Mouse (Mus musculus) CD4-positive, CD25-positive, alpha-beta regulatory T cell, adult 4 months (primary cell): Measurements from ENCODE around the gene Trim11. TPM values are rescaled to one million over a fixed set of nuclear protein-coding genes. Genes with fewer than 3 reads are reported as not detected.

Experiments
- ATAC-seq: one replicate; pipeline ENCODE4 v1.8.0; 2017
- polyA plus RNA-seq, 2 experiments: library from polyadenylated mRNA; unstranded; fragments of 100-300 nt; shearing (Covaris generic); gene quantifications; one replicate each; pipeline ENCODE4 v1.2.1; 2017

Trim11 gene
- polyA plus RNA-seq, 2 experiments from 2014 or later: 23.7 to 27.1 TPM

DNA sequence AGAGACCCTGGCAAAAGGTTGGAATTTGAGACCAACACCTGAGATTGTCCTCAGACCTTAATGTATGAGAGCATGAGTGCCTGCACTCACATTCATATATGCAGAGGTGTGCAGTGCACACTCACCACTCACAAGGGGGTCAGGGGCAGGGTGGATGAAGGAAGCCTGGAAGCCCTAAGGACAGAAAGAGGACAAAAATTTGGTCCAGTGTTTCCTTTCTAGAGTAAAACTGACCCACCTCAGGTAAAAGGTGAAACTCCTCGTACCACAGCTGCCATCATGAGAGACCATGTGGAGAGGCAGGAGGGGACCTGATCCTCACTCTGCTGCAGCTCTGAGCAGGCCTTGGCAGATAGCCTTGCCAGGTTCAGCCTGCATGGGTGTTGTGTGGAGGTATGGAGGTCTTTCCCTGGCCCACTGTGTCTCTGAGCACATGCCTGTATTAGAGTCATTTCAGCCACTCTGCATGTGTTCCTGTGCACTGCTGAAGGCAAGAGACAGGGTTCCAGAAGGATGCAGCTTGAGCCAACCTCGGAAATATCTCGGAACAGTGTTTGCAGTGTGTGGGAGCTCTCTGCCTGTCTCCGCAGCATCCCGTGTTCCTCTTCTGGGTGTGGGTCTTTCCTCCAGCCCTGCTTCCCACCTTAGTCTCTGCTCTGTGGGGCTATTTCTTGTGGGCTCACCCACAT lies 20.5 kb upstream of the Trim11 start:
- ATAC-seq: no peak

DNA sequence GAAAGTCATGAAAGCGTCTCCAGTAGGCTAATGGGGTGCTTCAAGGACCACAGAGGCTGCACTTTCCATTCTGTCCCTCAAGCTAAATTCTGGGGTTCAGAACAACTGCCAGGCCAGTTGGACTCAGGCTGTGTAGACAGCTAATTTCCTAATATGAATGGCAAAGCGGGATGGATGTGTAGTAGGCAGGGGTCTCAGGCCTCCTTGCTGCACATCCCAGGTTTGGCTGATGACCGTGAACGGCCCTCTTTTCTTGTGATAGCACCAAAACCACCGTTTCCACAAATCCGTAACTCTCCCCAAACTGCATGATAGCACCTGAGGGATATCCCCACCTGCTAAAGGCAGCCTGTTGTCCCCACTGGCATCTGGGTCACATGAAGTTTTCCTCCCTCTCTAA lies 19.4 kb upstream of the Trim11 start:
- no peak for ATAC-seq

GRCm38 (mm10) chr11:58959186-58959825 lies 18.6 kb upstream of the Trim11 start:
- ATAC-seq: no peak

DNA sequence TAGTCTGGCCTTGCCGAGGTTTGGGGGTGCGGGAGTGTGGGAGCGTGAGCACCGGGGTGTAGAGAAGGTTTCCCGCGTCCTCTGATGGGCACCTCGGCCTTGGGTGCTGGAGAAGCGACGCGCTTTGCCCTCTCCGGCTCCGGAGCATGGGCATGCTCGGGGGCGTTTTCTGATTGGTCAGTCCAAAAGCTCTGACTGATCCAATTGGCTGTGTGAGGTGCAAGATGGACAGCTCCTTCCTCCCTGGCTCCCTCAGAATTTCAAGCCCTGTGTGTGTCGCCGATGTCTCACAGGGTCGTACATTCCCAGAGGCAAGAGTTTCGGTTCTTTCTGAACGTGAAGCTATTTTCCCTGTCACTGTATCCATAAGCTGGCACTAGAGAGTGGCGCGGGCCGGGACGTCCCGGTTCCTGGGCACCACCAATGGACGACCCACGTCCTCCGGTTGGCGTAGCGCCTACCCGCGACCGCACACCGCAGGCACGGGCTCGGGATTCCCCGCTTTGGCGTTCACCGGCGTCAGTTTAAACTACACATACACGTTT lies 17.9 kb upstream of the Trim11 start:
- ATAC-seq: peak; percentile 91

- no peak for ATAC-seq
Observed at GRCm38 (mm10) chr11:58961364-58962177, 16.3 kb upstream of the Trim11 start.

DNA sequence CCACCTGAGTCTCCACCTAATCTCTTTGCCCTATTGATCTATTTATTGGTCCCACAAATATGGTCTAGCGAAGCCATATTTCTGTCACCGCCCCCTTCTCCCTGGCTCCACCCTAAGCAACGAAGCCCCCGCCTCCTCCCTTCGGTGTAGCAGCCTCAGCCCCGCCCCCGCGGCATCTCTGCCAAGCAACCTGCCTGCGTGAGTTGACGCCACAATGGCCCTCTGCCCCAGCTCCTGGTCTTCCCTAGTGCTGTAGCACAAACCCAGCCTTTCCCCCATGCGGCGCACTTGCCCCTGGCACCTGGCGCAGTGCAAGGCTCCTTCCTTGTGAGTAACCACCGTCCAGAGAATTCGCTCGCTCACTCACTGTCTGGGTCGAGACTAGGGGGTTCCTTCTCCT lies 14.3 kb upstream of the Trim11 start:
- ATAC-seq: no peak

GRCm38 (mm10) chr11:58964216-58964615 lies 13.7 kb upstream of the Trim11 start:
- ATAC-seq: no peak

DNA sequence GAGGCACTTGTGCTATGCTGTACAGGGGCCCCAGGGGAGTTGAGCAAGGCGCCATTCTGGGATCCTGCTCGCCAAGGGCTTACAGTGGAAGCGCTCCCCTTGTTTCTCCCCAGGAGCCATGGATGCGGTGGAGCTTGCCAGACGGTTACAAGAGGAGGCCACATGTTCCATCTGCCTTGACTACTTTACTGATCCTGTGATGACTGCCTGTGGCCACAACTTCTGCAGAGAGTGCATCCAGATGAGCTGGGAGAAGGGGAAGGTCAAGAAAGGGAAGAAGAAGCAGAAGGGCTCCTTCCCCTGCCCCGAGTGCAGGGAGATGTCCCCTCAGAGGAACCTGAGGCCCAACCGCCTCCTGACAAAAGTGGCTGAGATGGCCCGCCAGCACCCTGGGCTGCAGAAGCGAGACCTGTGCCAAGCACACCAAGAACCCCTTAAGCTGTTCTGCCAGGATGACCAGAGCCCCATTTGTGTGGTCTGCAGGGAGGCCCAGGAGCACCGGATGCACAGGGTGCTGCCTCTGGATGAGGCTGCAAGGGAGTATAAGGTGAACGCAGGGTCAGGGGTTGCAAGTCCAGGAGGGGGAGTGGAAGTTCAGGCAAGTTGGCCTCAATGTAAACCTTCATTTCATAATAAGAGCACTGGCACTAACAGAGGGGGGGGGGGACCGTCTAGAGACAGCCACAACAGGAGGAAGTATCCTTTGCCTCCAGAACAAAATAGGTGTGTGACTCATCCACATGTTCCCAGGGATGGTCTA lies 12.7 kb upstream of the Trim11 start:
- no peak for ATAC-seq

DNA sequence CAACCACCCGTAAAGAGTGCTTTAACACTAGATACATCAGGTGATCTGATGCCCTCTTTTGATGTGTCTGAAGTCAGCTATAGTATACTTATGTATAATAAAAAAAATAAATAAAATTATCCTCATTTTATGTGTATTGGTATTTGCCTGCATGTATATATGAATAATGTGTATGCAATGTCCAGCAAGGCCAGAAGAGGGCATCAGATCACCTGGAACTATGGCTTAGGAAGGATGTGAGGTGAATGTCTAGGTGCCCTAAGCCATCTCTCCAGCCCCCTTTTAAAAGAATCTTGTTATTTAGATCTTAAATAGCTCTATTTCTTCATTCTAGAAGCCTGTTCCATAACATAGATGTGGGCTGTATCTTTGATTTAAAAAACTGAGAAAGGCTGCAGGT lies 10.5 kb upstream of the Trim11 start:
- ATAC-seq: no peak

DNA sequence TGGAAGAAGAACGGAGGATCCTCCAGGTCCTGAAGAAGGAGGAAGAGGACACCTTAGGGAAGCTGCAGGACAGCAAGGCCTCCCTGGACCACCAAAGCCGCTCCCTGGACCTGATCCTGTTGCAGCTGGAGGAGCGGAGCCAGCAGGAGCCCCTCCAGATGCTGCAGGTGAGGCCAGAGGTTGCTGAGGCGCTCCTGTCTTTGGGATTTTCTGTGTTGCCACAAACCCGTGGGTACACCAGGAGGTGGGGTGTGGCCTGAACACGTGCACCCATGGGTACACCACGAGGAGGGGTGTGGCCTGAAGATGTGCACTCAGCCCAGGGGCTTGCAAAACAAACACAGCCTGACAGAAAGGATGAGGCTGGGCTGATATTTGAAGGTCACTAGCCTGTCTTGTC lies 9.3 kb upstream of the Trim11 start:
- ATAC-seq: no peak

DNA sequence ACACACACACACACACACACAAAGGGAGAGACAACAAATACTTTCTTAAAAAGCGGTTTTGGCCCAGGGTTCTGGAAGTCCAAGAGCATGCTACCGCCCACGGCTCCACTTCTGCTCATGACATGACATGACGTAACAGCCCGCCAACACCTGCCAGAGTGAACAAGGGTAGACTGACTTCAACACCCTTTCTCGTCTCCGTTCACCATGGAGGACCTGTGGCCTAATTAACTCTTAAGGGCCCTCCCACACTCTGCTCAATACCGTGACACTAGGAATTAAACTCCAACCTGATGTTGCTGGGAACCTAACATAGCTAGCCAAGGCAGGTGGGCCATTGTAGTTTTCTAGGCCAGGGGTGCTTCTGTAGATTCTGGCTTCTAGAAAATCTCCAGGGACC lies 8.9 kb upstream of the Trim11 start:
- no peak for ATAC-seq

DNA sequence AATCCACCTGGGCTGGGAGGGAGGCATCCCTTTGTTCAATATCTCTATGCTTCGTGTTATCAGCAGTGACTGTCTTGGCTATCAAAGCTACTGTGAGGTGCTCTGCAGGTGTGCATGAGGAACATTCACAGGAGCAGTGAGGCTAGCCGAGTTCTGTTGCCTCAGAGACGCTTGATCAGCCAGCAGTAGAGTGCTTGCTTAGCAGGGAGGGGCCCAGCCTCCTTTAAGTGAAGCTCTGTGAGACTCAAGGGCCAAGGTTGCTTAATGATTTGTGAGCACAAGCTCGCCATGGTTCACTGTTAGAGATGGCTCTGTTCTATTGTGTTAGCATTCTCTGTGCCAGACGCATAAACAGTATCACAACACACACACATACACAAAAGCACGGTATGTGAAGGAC lies 8.2 kb upstream of the Trim11 start:
- no peak for ATAC-seq

GRCm38 (mm10) chr11:58970831-58971530 lies 6.9 kb upstream of the Trim11 start:
- ATAC-seq: no peak

DNA sequence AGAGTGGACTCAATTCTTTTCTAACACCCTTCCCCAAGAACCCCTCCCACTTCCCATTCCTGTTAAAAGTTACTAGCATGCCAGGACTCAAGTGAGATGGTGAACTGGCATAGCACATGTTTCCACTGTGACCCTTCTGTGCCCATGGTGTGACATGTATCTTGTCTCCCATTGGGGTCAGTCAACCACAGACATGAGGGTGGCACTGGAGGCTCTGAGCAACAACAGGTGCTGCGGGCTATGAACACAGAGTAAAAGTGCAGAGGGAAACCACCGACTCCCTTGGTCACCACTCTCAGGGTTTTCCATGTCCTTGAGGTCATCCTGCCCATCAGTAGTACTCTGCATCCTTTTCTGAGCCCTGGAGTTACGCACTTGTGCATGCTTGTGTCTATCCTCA lies 6.1 kb upstream of the Trim11 start:
- no peak for ATAC-seq

- no peak for ATAC-seq
Observed at GRCm38 (mm10) chr11:58974414-58974813, 3.5 kb upstream of the Trim11 start.

DNA sequence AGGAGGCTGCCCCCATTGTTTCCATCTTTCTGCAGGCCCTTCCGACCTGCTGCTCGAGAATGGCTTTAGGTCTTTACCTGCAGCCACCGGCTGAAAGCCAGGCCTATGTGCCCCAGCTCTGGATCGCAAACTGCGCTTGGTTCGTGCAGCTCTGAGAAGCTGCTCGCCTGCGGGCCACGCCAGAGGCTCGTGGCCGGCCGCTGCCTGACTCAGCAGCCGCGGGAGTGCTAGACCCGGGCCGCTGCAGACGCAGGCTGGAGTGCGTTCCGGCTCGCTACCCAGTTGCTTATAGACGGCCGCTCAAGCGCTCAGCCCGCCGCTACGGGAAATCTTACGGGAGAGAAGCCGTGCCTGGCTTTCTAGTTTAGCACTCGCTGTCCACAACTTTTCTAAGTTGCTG lies 743 bp upstream of the Trim11 start:
- ATAC-seq: peak; percentile 10

DNA sequence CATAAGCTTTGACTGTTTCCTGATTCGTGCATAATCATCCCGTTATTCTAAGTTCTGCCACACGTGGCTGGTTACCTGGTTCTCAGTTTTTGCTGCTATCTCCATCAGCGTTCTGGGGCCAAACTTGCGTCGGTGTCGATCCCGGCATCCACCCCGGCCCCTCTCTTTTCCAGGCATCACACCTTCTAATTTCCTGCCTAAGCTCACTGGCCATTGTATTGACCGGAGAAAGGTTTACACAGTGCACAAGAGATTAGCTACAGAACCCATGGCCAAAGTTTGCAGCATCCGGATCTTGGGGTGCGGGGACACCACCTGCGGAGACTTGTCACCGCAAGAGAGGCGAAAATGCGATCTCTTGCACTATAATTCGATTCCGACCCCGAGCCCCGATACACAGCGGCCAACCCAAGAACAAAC lies 276 bp upstream of the Trim11 start:
- ATAC-seq: peak; percentile 28

GRCm38 (mm10) chr11:58978706-58979030 lies 775 bp downstream of the Trim11 start:
- ATAC-seq: no peak

DNA sequence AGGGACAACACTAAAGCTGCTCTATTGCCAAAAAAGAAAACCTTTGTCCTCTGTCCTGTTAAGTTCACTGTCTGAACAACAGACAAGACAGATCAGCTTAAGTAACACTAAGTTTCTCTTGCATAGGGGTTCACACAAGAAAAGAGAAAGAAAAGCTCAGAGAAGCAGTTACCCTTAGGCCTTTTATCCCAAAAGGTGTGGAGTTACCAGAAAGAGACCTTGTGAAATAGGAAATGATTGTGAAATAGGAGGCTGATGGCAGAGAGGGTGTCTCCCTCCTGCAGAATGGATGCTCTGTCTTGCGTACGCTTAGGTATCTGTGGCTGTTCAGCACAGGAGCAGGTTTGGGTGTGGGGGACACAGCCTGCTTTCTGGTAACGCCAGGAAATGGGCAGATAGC lies 1.3 kb downstream of the Trim11 start:
- no peak for ATAC-seq

- ATAC-seq: no peak
Observed at GRCm38 (mm10) chr11:58979661-58980060, 1.8 kb downstream of the Trim11 start.

GRCm38 (mm10) chr11:58980381-58980990 lies 2.6 kb downstream of the Trim11 start:
- ATAC-seq: no peak
